Mouse (Mus musculus) heart, embryonic 10.5 days (tissue): Measurements from ENCODE around the gene Klhl7. TPM values are rescaled to one million over a fixed set of nuclear protein-coding genes. Genes with fewer than 3 reads are reported as not detected.

Experiments used
- DNase-seq: peaks from one replicate; pipeline ENCODE4 v3.0.0-alpha.2; 2017; ENCODE audit warnings: low spot score
- H3K27ac ChIP-seq: fragments of 300-500 bp; sonication (generic); 2 replicates; pipeline ENCODE4 v1.5.1; 2016; ENCODE audit warnings: mild to moderate bottlenecking
- H3K27me3 ChIP-seq: fragments of 300-500 bp; sonication (generic); 2 replicates; pipeline ENCODE4 v1.6.1; 2016; ENCODE audit warnings: mild to moderate bottlenecking; ENCODE audit not compliant: poor library complexity, insufficient read depth, severe bottlenecking
- H3K36me3 ChIP-seq: fragments of 300-500 bp; sonication (generic); 2 replicates; pipeline ENCODE4 v1.6.1; 2016; ENCODE audit warnings: mild to moderate bottlenecking, moderate library complexity
- H3K4me1 ChIP-seq: fragments of 300-500 bp; sonication (generic); 2 replicates; pipeline ENCODE4 v1.6.1; 2016; ENCODE audit warnings: mild to moderate bottlenecking
- H3K4me3 ChIP-seq: fragments of 300-500 bp; sonication (generic); 2 replicates; pipeline ENCODE4 v1.5.1; 2016; ENCODE audit warnings: mild to moderate bottlenecking, moderate library complexity
- H3K9me3 ChIP-seq: fragments of 300-500 bp; sonication (generic); 2 replicates; pipeline ENCODE4 v1.6.1; 2016; ENCODE audit warnings: mild to moderate bottlenecking, moderate library complexity
- WGBS: fragments of 180-500 bp; shearing (Covaris S2); methylation state at CpG from one replicate; pipeline ENCODE4 v1.1.7; 2016; 5-methylcytosine and 5-hydroxymethylcytosine counted together
- polyA plus RNA-seq: library from polyadenylated mRNA; unstranded; fragments of >200 nt; fragmentation: Nextera tagmentation; extraction: Ambion mirVana; gene quantifications from 2 replicates; pipeline ENCODE4 v1.2.1, GENCODE M21; 2016

The Klhl7 gene
- polyA plus RNA-seq = 45.0 and 47.4 TPM in 2 replicates

- 0 out of 2 replicates have a peak, but pooled peaks cover 10% of the 10 kb centered on the region for H3K4me1 ChIP-seq
Observed at GRCm38 (mm10) chr5:24100106-24100809, at the start of gene Klhl7. TSS of gene Klhl7 (plus strand) at chr5:24100605.

GRCm38 (mm10) chr5:24051755-24052675 lies 48.4 kb upstream of the Klhl7 start:
- Histone ChIP-seq H3K4me3 (no peak overlapping the region), H3K9me3 (no peaks in the 10 kb centered on the region), H3K4me1 (peaks cover 20% of the 10 kb centered on the region; the same call in 1 of the 2 replicates), H3K27ac (peak overlapping the region; percentile 72), H3K36me3 (no peaks in the 10 kb centered on the region), H3K27me3 (no peaks in the 10 kb centered on the region)
- 62% methylated on average over 16 of the region's 16 CpGs for WGBS
- no peak for DNase-seq

More at GRCm38 (mm10) chr5:24100106-24100809, at the start of gene Klhl7:
- Histone ChIP-seq H3K27ac (peak within 1 kb of the TSS; percentile 91), H3K36me3 (no peaks in the 10 kb centered on the region), H3K27me3 (no peaks in the 10 kb centered on the region), H3K9me3 (no peaks in the 10 kb centered on the region), H3K4me3 (peak within 1 kb of the TSS; percentile 91)
- WGBS = 2% methylated on average over 47 of the region's 47 CpGs
- DNase-seq = peak; percentile 95

GRCm38 (mm10) chr5:24053245-24054190 lies 46.9 kb upstream of the Klhl7 start:
- H3K4me3 ChIP-seq = no peak overlapping the region
- H3K36me3 ChIP-seq = no peaks in the 10 kb centered on the region
- H3K27me3 ChIP-seq = no peaks in the 10 kb centered on the region
- no peak for DNase-seq
- no peaks in the 10 kb centered on the region for H3K9me3 ChIP-seq
- WGBS = 54% methylated on average over 9 of the region's 9 CpGs
- peak overlapping the region; percentile 77 for H3K27ac ChIP-seq
- H3K4me1 ChIP-seq = peaks cover 15% of the 10 kb centered on the region; the same call in 1 of the 2 replicates

GRCm38 (mm10) chr5:24054382-24054781 lies 46.0 kb upstream of the Klhl7 start:
- WGBS = 90% methylated on average over 3 of the region's 3 CpGs

GRCm38 (mm10) chr5:24056865-24057264 lies 43.5 kb upstream of the Klhl7 start:
- DNase-seq = no peak
- Histone ChIP-seq H3K27ac (no peak overlapping the region), H3K4me3 (no peak overlapping the region), H3K36me3 (no peaks in the 10 kb centered on the region), H3K27me3 (no peaks in the 10 kb centered on the region), H3K9me3 (no peaks in the 10 kb centered on the region), H3K4me1 (peaks cover 11% of the 10 kb centered on the region; the same call in 1 of the 2 replicates)
- 82% methylated on average over 2 of the region's 2 CpGs for WGBS

More at GRCm38 (mm10) chr5:24054382-24054781, 46.0 kb upstream of the Klhl7 start:
- no peaks in the 10 kb centered on the region for H3K27me3 ChIP-seq
- H3K9me3 ChIP-seq = no peaks in the 10 kb centered on the region
- no peaks in the 10 kb centered on the region for H3K36me3 ChIP-seq
- DNase-seq = no peak
- H3K27ac ChIP-seq = no peak overlapping the region
- H3K4me3 ChIP-seq = no peak overlapping the region
- peaks cover 11% of the 10 kb centered on the region; the same call in 1 of the 2 replicates for H3K4me1 ChIP-seq

- no peak overlapping the region for H3K27ac ChIP-seq
- no peak for DNase-seq
- 66% methylated on average over 3 of the region's 3 CpGs for WGBS
- H3K27me3 ChIP-seq = no peaks in the 10 kb centered on the region
- H3K4me1 ChIP-seq = peaks cover 7% of the 10 kb centered on the region; the same call in 1 of the 2 replicates
- no peaks in the 10 kb centered on the region for H3K9me3 ChIP-seq
- no peaks in the 10 kb centered on the region for H3K36me3 ChIP-seq
- no peak overlapping the region for H3K4me3 ChIP-seq
Observed at GRCm38 (mm10) chr5:24057592-24057991, 42.8 kb upstream of the Klhl7 start.

- Histone ChIP-seq H3K4me1 (no peaks in the 10 kb centered on the region; the same call in 1 of the 2 replicates), H3K4me3 (no peak overlapping the region), H3K27me3 (no peaks in the 10 kb centered on the region), H3K9me3 (no peaks in the 10 kb centered on the region), H3K36me3 (no peaks in the 10 kb centered on the region), H3K27ac (no peak overlapping the region)
- WGBS = 65% methylated on average over 3 of the region's 3 CpGs
- no peak for DNase-seq
Observed at GRCm38 (mm10) chr5:24060949-24061348, 39.5 kb upstream of the Klhl7 start.

- H3K4me3 ChIP-seq = no peak overlapping the region
- no peaks in the 10 kb centered on the region for H3K27me3 ChIP-seq
- H3K4me1 ChIP-seq = no peaks in the 10 kb centered on the region; the same call in 1 of the 2 replicates
- no peaks in the 10 kb centered on the region for H3K36me3 ChIP-seq
- H3K27ac ChIP-seq = no peak overlapping the region
- DNase-seq = no peak
- no peaks in the 10 kb centered on the region for H3K9me3 ChIP-seq
- 80% methylated on average over 6 of the region's 6 CpGs for WGBS
Observed at GRCm38 (mm10) chr5:24063034-24063433, 37.4 kb upstream of the Klhl7 start.

GRCm38 (mm10) chr5:24063545-24063944 lies 36.9 kb upstream of the Klhl7 start:
- no peaks in the 10 kb centered on the region for H3K27me3 ChIP-seq
- no peak for DNase-seq
- H3K36me3 ChIP-seq = no peaks in the 10 kb centered on the region
- no peak overlapping the region for H3K27ac ChIP-seq
- no peaks in the 10 kb centered on the region; the same call in 1 of the 2 replicates for H3K4me1 ChIP-seq
- 56% methylated on average over 4 of the region's 4 CpGs for WGBS
- no peaks in the 10 kb centered on the region for H3K9me3 ChIP-seq
- H3K4me3 ChIP-seq = no peak overlapping the region

- Histone ChIP-seq H3K4me1 (no peaks in the 10 kb centered on the region; the same call in 1 of the 2 replicates), H3K9me3 (no peaks in the 10 kb centered on the region), H3K4me3 (no peak overlapping the region), H3K27ac (no peak overlapping the region), H3K36me3 (no peaks in the 10 kb centered on the region), H3K27me3 (no peaks in the 10 kb centered on the region)
- 72% methylated on average over 6 of the region's 6 CpGs for WGBS
- DNase-seq = no peak
Observed at GRCm38 (mm10) chr5:24068955-24069354, 31.4 kb upstream of the Klhl7 start.

GRCm38 (mm10) chr5:24072031-24072430 lies 28.4 kb upstream of the Klhl7 start:
- WGBS = 70% methylated on average over 6 of the region's 6 CpGs
- no peak for DNase-seq
- no peaks in the 10 kb centered on the region for H3K9me3 ChIP-seq
- no peaks in the 10 kb centered on the region for H3K27me3 ChIP-seq
- no peak overlapping the region for H3K27ac ChIP-seq
- no peak overlapping the region for H3K4me3 ChIP-seq
- peaks cover 4% of the 10 kb centered on the region for H3K4me1 ChIP-seq
- H3K36me3 ChIP-seq = no peaks in the 10 kb centered on the region
